Mouse (Mus musculus) neural tube, embryonic 12.5 days (tissue): ENCODE results near the gene Actg1. TPM values are rescaled to one million over a fixed set of nuclear protein-coding genes. Genes with fewer than 3 reads are reported as not detected.
"Not testable (repeated sequence)": the region's sequence is repeated elsewhere in the genome, so short reads cannot be mapped to it uniquely, and the experiment has no call there.

ENCODE experiments used
- ATAC-seq: fragments of 200-750 bp; cut with Nextera tagmentation; 2 replicates; pipeline ENCODE4 v1.8.0; 2017; ENCODE audit warnings: low read depth, mild to moderate bottlenecking, moderate TSS enrichment, moderate library complexity; ENCODE audit not compliant: low FRiP score
- H3K27ac ChIP-seq: fragments of 300-500 bp; sonication (generic); 2 replicates; pipeline ENCODE4 v1.5.1; 2016
- H3K27me3 ChIP-seq: fragments of 300-500 bp; sonication (generic); replicated peaks from 2 replicates; pipeline ENCODE4 v1.6.1; 2016; ENCODE audit warnings: mild to moderate bottlenecking
- H3K36me3 ChIP-seq: fragments of 300-500 bp; sonication (generic); 2 replicates; pipeline ENCODE4 v1.6.1; 2016; ENCODE audit warnings: mild to moderate bottlenecking
- H3K4me1 ChIP-seq: fragments of 300-500 bp; sonication (generic); 2 replicates; pipeline ENCODE4 v1.6.1; 2016
- H3K4me2 ChIP-seq: fragments of 300-500 bp; sonication (generic); replicated peaks from 2 replicates; pipeline ENCODE4 v1.6.1; 2016; ENCODE audit warnings: mild to moderate bottlenecking
- H3K4me3 ChIP-seq: fragments of 300-500 bp; sonication (generic); 2 replicates; pipeline ENCODE4 v1.5.1; 2016
- H3K9ac ChIP-seq: fragments of 300-500 bp; sonication (generic); 2 replicates; pipeline ENCODE4 v1.6.1; 2016; ENCODE audit warnings: mild to moderate bottlenecking
- H3K9me3 ChIP-seq: fragments of 300-500 bp; sonication (generic); 2 replicates; pipeline ENCODE4 v1.6.1; 2016; ENCODE audit warnings: mild to moderate bottlenecking
- WGBS: fragments of 180-500 bp; shearing (Covaris S2); methylation state at CpG from one replicate; pipeline ENCODE4 v1.1.7; 2016; 5-methylcytosine and 5-hydroxymethylcytosine counted together
- polyA plus RNA-seq: library from polyadenylated mRNA; unstranded; fragments of >200 nt; fragmentation: Nextera tagmentation; extraction: Ambion mirVana; gene quantifications from 2 replicates; pipeline ENCODE4 v1.2.1, GENCODE M21; 2016

The Actg1 gene
- polyA plus RNA-seq, 1 experiment from 2014 or later: 3,681 TPM

DNA sequence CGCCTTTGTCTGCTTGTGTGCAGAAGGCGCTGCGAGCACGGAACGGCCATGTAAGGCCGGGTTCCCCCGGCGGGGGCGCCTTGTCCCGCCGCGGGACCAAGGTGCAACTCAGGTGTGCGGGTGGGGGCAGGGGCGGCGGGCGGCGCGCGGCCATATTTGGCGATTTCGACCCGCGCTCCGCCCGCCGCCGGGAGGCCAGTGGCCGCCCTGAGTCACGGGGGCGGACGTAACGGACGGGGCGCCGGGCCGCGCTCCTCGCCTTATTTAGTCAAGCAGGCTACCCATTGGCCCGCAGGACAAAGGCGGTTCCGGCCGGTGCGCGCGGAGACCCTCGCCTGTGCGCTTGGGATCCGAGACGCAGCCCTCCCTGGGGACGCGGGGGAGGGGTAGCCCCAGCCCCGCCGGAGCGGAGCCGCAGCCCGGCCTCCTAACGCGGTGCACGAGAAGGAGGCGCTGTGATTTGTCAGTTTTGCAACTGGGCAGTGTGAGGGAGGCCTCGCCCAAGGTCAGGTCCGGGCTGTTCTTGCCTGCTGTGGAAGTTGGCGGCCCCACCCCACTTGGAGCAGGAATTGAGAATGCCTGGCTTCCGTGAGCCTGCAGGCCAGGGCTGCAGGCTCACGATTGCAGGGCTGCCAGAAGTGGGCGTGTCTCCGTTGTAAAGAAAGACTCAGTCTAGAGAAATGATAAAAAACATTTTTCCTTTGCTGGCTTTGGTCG lies 1.8 kb upstream of the Actg1 start:
- peak; percentile 61 for ATAC-seq
- H3K9ac ChIP-seq: peak overlapping the region; percentile 100
- peak overlapping the region; percentile 100 for H3K4me3 ChIP-seq
- H3K27ac ChIP-seq: peak overlapping the region; percentile 99
- H3K27me3 ChIP-seq: 0 out of 2 replicates have a peak, but pooled peaks cover 3% of the 10 kb centered on the region
- under 1% methylated on average over 68 of the region's 68 CpGs for WGBS
- H3K36me3 ChIP-seq: peaks cover 13% of the 10 kb centered on the region
- H3K4me1 ChIP-seq: peaks cover 47% of the 10 kb centered on the region
- H3K4me2 ChIP-seq: peak overlapping the region; percentile 92
- H3K9me3 ChIP-seq: no peaks in the 10 kb centered on the region

DNA sequence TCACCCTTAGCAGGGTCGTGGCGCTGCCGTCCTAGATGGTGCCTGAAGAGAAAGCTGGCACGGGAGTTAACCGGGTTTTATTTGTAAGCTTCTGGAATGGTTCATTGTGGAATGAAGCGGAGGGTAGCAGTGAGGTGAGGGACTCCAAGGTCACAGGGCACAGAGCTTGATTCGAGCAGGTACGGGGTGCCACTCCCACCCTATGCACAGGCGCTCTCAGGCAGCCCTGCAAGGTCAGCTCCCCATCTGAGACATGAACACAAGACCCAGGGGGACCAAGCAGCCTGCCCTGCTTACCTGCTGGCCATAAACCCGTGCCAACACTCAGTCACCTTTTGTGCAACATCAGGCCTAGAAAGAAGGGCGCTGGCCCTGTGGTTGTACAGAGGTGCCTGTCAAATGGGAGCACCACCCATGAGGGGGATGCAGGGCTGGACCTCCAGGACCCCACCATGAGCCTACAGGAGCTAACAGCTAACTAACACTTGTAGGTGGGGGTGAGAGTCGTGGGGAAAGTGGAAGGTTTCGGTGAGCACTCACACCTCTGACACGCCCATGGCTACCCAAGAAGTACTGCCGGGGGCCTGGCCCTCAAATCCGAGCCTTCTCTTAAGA lies 1.1 kb upstream of the Actg1 start:
- ATAC-seq: peak; percentile 14
- H3K27ac ChIP-seq: peak overlapping the region; percentile 99
- H3K4me2 ChIP-seq: peak overlapping the region; percentile 92
- no peaks in the 10 kb centered on the region for H3K9me3 ChIP-seq
- H3K4me3 ChIP-seq: peak overlapping the region; percentile 100
- peaks cover 17% of the 10 kb centered on the region for H3K36me3 ChIP-seq
- 2% methylated on average over 16 of the region's 16 CpGs for WGBS
- H3K27me3 ChIP-seq: 0 out of 2 replicates have a peak, but pooled peaks cover 3% of the 10 kb centered on the region
- H3K9ac ChIP-seq: peak overlapping the region; percentile 100
- H3K4me1 ChIP-seq: peaks cover 49% of the 10 kb centered on the region

DNA sequence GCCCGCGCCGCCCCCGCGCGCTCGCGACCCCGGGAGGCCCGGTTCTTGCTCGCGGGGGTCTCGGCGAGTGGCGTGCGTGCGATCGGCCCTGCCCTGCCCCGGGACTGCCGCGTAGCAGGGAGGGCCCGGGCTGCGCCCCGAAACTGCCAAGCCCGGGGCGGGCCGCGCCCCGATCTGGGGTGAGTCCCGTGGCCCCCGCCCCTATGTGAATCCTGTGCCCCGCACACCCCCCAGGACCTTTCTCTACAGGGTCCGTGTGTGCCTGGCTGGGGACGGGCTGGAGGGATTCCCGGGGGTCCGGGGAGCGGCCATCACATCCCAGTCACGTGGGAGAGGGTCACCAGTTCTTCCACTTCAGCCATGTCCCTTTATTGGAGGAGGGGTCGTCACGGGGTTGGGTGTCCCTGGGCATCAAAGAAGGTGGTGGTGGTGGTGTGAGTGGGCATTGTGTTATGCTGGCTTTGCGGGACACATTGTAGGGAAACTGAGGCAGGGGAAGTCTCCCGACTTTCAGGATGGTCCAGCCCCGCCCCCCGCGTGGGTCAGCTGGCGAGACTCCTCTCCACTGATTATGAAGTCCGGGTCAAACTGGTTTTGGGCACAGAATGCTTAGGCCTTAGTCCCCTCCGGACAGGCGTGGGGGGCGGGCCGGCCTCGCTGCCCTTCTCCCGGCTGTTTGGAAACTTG lies 485 bp upstream of the Actg1 start:
- H3K4me3 ChIP-seq: peak overlapping the region; percentile 100
- peak overlapping the region; percentile 99 for H3K27ac ChIP-seq
- peak overlapping the region; percentile 92 for H3K4me2 ChIP-seq
- peak; percentile 42 for ATAC-seq
- H3K4me1 ChIP-seq: peaks cover 49% of the 10 kb centered on the region
- H3K9ac ChIP-seq: peak overlapping the region; percentile 100
- peaks cover 17% of the 10 kb centered on the region for H3K36me3 ChIP-seq
- H3K27me3 ChIP-seq: 0 out of 2 replicates have a peak, but pooled peaks cover 3% of the 10 kb centered on the region
- H3K9me3 ChIP-seq: no peaks in the 10 kb centered on the region
- 3% methylated on average over 53 of the region's 53 CpGs for WGBS

DNA sequence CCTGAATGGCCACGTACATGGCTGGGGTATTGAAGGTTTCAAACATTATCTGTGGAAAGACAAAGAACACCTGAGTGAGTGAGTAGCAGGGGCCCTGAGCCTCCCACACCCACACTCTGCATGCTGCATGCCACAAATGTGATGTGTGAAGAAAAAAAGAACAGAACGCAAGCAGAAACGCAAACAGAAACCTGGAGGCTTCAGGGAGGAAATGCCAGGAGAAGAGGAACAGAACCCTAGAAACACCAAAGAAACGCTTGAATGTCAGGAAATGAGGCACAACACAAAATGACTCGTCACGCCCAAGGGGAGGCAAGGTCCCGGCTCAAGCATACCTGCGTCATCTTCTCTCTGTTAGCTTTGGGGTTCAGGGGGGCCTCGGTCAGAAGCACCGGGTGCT lies 1.0 kb downstream of the Actg1 start:
- H3K36me3 ChIP-seq: peaks cover 17% of the 10 kb centered on the region
- ATAC-seq: no peak
- peak overlapping the region; percentile 100 for H3K4me3 ChIP-seq
- peak overlapping the region; percentile 23; the same call in 1 of the 2 replicates for H3K27ac ChIP-seq
- 12% methylated on average over 10 of the region's 10 CpGs for WGBS
- no peaks in the 10 kb centered on the region for H3K27me3 ChIP-seq
- H3K9me3 ChIP-seq: no peaks in the 10 kb centered on the region
- H3K4me2 ChIP-seq: peak overlapping the region; percentile 92
- H3K4me1 ChIP-seq: peaks cover 35% of the 10 kb centered on the region
- peak overlapping the region; percentile 100 for H3K9ac ChIP-seq

DNA sequence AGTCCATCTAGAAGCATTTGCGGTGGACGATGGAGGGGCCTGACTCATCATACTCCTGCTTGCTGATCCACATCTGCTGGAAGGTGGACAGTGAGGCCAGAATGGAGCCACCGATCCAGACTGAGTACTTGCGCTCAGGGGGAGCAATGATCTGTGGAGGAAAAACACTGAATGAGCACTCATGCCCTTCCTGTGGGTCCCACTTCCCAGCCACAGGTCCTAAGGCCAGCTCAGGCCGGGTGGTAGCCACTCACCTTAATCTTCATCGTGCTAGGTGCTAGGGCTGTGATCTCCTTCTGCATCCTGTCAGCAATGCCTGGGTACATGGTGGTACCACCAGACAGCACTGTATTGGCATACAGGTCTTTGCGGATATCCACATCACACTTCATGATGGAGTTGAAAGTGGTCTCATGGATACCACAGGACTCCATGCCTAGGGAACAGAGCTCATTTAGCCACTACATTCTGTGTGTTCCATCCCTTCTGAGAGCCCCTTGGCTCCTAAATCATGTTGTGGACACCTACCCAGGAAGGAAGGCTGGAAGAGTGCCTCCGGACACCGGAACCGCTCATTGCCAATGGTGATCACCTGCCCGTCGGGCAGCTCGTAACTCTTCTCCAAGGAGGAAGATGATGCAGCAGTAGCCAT lies 1.8 kb downstream of the Actg1 start:
- ATAC-seq, H3K27ac ChIP-seq, H3K27me3 ChIP-seq, H3K9me3 ChIP-seq: not testable (repeated sequence)
- Histone ChIP-seq H3K4me2 (peak overlapping the region; percentile 73), H3K36me3 (peaks cover 17% of the 10 kb centered on the region), H3K4me3 (peak overlapping the region; percentile 45), H3K9ac (peak overlapping the region; percentile 69), H3K4me1 (peaks cover 29% of the 10 kb centered on the region)
- 69% methylated on average over 11 of the region's 13 CpGs for WGBS

DNA sequence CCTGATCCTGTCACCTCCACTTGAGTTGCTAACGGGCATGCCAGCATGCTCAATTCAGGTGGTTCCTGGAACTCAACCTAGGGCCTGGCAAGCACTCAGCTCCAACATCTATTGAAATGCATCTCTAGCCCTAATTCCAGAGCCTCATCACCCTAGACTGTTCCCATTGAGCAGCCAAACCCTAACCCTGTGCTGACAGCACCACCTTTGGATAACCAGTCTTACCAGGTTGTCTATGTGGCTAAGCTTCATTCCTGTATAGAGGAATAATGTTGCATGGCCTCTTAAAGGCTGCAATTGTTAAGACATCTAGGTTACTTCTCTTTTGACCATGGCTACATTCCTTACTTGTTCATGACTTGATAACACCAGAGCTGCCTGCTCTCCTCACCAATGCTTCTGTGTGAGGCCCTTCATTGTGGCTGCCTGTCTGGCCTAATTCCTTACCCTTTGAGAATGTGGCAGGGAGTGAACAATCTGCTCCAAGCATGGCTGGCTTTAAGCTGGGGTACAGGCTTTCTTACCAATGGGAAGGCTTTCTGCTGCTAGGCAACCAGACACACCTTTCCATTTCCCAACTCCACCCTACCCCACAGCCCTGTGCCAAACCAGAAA lies 3.2 kb downstream of the Actg1 start:
- 34% methylated on average over 1 of the region's 1 CpGs for WGBS
- H3K9ac ChIP-seq: 0 out of 2 replicates have a peak overlapping the region, but pooled peaks have one; percentile 5
- peaks cover 16% of the 10 kb centered on the region for H3K4me1 ChIP-seq

DNA sequence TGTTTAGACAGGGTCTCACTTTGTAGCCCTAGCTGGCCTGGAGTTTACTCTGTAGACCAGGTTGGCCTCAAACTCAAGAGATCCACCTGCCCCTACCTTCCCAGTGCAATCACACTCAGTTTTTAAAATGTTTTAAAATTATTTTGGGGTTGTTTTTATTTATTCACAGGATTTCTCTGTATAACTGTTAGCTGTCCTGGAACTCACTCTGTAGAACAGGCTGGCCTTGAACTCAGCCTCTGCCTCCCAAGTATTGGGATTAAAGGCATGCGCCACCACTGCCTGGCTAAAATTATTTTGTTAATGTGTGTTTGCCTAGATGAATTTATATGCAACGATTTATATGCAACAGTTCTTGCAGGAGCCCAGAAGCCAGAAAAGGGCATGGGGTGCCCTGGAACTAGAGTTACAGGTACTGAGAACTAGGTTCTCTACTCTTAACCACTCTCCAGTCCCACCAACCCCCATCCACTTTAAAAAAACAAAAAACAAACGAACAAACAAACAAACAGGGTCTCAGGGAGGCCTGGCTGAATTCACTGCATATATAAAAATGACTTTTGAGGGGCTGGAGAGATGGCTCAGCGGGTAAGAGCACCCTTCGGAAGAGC lies 3.9 kb downstream of the Actg1 start:
- H3K4me2 ChIP-seq: peak overlapping the region; percentile 57
- no peak overlapping the region for H3K4me3 ChIP-seq
- ATAC-seq: no peak
- H3K9me3 ChIP-seq: 0 out of 2 replicates have a peak, but pooled peaks cover 3% of the 10 kb centered on the region
- H3K4me1 ChIP-seq: peaks cover 10% of the 10 kb centered on the region
- no peaks in the 10 kb centered on the region for H3K27me3 ChIP-seq
- peaks cover 17% of the 10 kb centered on the region for H3K36me3 ChIP-seq
- H3K27ac ChIP-seq: no peak overlapping the region
- 67% methylated on average over 5 of the region's 5 CpGs for WGBS
- no peak overlapping the region for H3K9ac ChIP-seq

More for the DNA sequence above, 3.2 kb downstream of the Actg1 start:
- peak overlapping the region; percentile 57 for H3K4me2 ChIP-seq
- peaks cover 17% of the 10 kb centered on the region for H3K36me3 ChIP-seq
- no peak for ATAC-seq
- peak overlapping the region; percentile 18 for H3K4me3 ChIP-seq
- H3K9me3 ChIP-seq: 0 out of 2 replicates have a peak, but pooled peaks cover 3% of the 10 kb centered on the region
- no peaks in the 10 kb centered on the region for H3K27me3 ChIP-seq
- no peak overlapping the region for H3K27ac ChIP-seq

DNA sequence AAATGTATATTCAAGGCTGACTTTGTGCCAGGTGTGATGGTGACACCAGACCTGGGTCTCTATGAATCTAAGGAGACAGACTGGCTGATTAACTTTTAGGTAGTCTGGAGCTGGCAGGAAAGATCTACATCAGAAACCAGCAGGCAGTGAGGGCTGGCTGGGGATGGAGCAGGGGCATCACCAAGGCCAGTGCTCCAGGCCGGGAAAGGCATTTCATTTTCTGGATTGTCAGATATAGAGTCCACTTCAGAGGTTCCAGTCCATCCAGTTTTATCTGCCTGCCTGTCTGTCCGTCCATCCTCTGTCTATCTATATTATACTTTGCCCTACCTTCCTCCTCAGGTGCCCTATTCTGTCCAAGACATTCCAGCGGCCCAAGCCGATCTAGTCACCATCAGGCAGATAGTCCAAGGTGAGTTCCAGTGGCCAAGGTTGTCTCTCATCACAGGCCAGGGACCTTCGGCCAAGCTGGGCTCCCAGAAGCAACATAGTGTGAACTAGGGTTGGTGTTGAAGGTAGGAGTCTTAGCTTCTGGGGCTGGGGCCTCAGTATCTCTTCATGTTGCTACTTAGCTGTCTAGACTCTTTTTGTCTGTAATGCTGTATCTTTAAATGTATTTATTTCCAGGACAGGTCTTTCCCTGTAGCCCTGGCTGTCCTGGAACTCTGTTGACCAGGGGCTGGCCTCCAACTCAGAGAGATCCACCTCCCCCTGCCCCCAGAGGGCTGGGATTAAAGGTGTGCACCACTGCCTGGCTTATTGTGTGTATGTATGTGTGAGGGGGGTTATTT lies 4.6 kb downstream of the Actg1 start:
- ATAC-seq: no peak
- Histone ChIP-seq H3K9me3 (0 out of 2 replicates have a peak, but pooled peaks cover 3% of the 10 kb centered on the region), H3K4me3 (no peak overlapping the region), H3K4me2 (no peak overlapping the region), H3K4me1 (peaks cover 5% of the 10 kb centered on the region), H3K9ac (no peak overlapping the region), H3K36me3 (peaks cover 17% of the 10 kb centered on the region), H3K27me3 (no peaks in the 10 kb centered on the region), H3K27ac (no peak overlapping the region)
- WGBS: 77% methylated on average over 5 of the region's 5 CpGs

DNA sequence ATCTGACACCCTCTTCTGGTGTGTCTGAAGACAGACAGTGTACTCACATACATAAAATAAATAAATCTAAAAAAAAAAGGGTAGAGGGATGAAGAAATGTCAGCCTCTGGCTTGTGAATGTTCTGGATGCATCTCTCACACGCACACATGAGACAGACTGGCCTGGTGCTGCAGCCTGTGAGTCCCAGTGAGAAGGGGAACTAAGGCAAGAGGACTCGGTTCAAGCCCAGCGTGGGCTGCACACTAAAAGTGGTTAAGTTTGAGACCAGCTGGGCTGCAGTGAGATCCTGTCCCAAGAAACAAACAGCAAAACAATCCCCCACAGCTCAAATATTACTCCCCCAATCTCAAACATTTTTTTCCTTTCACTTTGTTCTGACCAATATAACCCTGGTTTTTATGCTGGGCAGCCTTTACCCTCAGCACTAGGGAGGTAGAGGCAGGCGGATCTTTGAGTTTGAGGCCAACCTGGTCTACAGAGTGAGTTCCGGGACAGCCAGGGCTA lies 5.6 kb downstream of the Actg1 start:
- 93% methylated on average over 5 of the region's 5 CpGs for WGBS
- ATAC-seq: no peak

DNA sequence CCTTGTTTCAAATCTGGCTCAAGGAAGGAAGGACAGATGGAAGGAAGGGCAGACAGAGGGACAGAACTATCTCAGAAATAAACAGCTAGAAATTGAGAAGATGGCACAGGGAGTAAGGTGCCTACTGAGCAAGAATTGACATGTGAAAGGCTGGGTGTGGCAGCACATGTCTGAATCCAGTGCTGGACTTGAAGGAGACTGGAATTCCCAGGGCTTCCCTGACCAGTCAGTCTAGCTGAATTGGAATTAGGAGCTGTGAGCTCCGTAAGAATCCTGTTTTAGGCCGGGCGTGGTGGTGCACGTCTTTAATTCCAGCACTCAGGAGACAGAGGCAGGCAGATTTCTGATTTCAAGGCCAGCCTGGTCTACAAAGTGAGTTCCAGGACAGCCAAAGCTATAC lies 6.7 kb downstream of the Actg1 start:
- WGBS: 87% methylated on average over 4 of the region's 4 CpGs
- no peak overlapping the region for H3K27ac ChIP-seq
- H3K4me3 ChIP-seq: no peak overlapping the region
- H3K4me1 ChIP-seq: peaks cover 5% of the 10 kb centered on the region
- no peak overlapping the region for H3K4me2 ChIP-seq
- no peak for ATAC-seq
- H3K9me3 ChIP-seq: 0 out of 2 replicates have a peak, but pooled peaks cover 3% of the 10 kb centered on the region
- H3K36me3 ChIP-seq: peaks cover 12% of the 10 kb centered on the region
- H3K27me3 ChIP-seq: no peaks in the 10 kb centered on the region
- no peak overlapping the region for H3K9ac ChIP-seq

More for the DNA sequence above, 5.6 kb downstream of the Actg1 start:
- Histone ChIP-seq H3K36me3 (peaks cover 17% of the 10 kb centered on the region), H3K27ac (no peak overlapping the region), H3K9ac (no peak overlapping the region), H3K27me3 (no peaks in the 10 kb centered on the region), H3K4me3 (no peak overlapping the region), H3K4me1 (peaks cover 5% of the 10 kb centered on the region), H3K4me2 (no peak overlapping the region), H3K9me3 (0 out of 2 replicates have a peak, but pooled peaks cover 3% of the 10 kb centered on the region)
